Mouse (Mus musculus) CH12.LX (cell line): Measurements from ENCODE around the gene 4933428G20Rik.

Experiments used
- BHLHE40 ChIP-seq: IDR thresholded peaks from 2 replicates; pipeline ENCODE4 v1.6.1; 2011; ENCODE audit warnings: mild to moderate bottlenecking, low read depth, low read length, improper control_type of control experiment
- CHD2 ChIP-seq: IDR thresholded peaks from 2 replicates; pipeline ENCODE4 v1.6.1; 2011; ENCODE audit warnings: low read length, improper control_type of control experiment
- CTCF ChIP-seq, 2 experiments: IDR thresholded peaks in 1 of 2; conservative IDR thresholded peaks in 1 of 2; 2 replicates each; pipeline ENCODE4 v1.5.1; 2011 to 2012; ENCODE audit warnings: low read depth in 2 of 2, low read length in 2 of 2, improper control_type of control experiment in 1 of 2, inconsistent platforms in 1 of 2, mild to moderate bottlenecking in 1 of 2, moderate library complexity in 1 of 2
- EP300 ChIP-seq: IDR thresholded peaks from 2 replicates; pipeline ENCODE4 v1.6.1; 2011; ENCODE audit warnings: low read length, improper control_type of control experiment
- MAX ChIP-seq: IDR thresholded peaks from 2 replicates; pipeline ENCODE4 v1.6.1; 2011; ENCODE audit warnings: low read length, improper control_type of control experiment
- NELFE ChIP-seq: IDR thresholded peaks from 2 replicates; pipeline ENCODE4 v1.6.1; 2011; ENCODE audit warnings: low read depth, low read length, improper control_type of control experiment
- POLR2A ChIP-seq: IDR thresholded peaks from 2 replicates; pipeline ENCODE4 v1.6.1; 2011; ENCODE audit warnings: low read depth, mild to moderate bottlenecking, improper control_type of control experiment, low read length

- TF ChIP-seq EP300, result no peak
- no peak for TF ChIP-seq CHD2
- TF ChIP-seq CTCF (conservative IDR thresholded peaks at IDR 0.05 in 1 of 2, IDR thresholded peaks at IDR 0.05 in 1 of 2; ENCODE audit: low read depth in 2 of 2, low read length in 2 of 2), result no peak
- TF ChIP-seq POLR2A, result no peak
- TF ChIP-seq NELFE, result no peak
- TF ChIP-seq MAX, result no peak
- TF ChIP-seq BHLHE40, result no peak
Observed at GRCm38 (mm10) chr11:97500720-97501448, 744 bp upstream of the 4933428G20Rik start.
